Mouse (Mus musculus) hindbrain, embryonic 14.5 days (tissue): Measurements from ENCODE around the gene Atxn10. TPM values are rescaled to one million over a fixed set of nuclear protein-coding genes. Genes with fewer than 3 reads are reported as not detected.

ENCODE experiments used
- ATAC-seq: fragments of 200-750 bp; cut with Nextera tagmentation; 2 replicates; pipeline ENCODE4 v1.8.0; 2017; ENCODE audit warnings: moderate number of reproducible peaks, mild to moderate bottlenecking, moderate TSS enrichment, moderate library complexity; ENCODE audit not compliant: low FRiP score
- DNase-seq: peaks from one replicate; pipeline ENCODE4 v3.0.0-alpha.2; 2015; ENCODE audit warnings: low spot score
- H3K27ac ChIP-seq: fragments of 300-500 bp; sonication (generic); 2 replicates; pipeline ENCODE4 v1.5.1; 2014; ENCODE audit warnings: mild to moderate bottlenecking, moderate library complexity
- H3K27me3 ChIP-seq: fragments of 300-500 bp; sonication (generic); 2 replicates; pipeline ENCODE4 v1.6.1; 2014; ENCODE audit warnings: mild to moderate bottlenecking, low read length, mixed read lengths; ENCODE audit not compliant: control insufficient read depth, insufficient read depth
- H3K36me3 ChIP-seq: fragments of 300-500 bp; sonication (generic); replicated peaks from 2 replicates; pipeline ENCODE4 v1.6.1; 2014; ENCODE audit not compliant: control insufficient read depth, insufficient read depth
- H3K4me1 ChIP-seq: fragments of 300-500 bp; sonication (generic); replicated peaks from 2 replicates; pipeline ENCODE4 v1.6.1; 2014; ENCODE audit warnings: antibody characterized with exemption, low read length, mixed read lengths; ENCODE audit not compliant: control insufficient read depth, insufficient read depth
- H3K4me2 ChIP-seq: fragments of 300-500 bp; sonication (generic); replicated peaks from 2 replicates; pipeline ENCODE4 v1.6.1; 2014; ENCODE audit warnings: mild to moderate bottlenecking, moderate library complexity
- H3K4me3 ChIP-seq: fragments of 300-500 bp; sonication (generic); replicated peaks from 2 replicates; pipeline ENCODE4 v1.5.1; 2014; ENCODE audit warnings: mild to moderate bottlenecking, low read length
- H3K9ac ChIP-seq: fragments of 300-500 bp; sonication (generic); 2 replicates; pipeline ENCODE4 v1.6.1; 2014
- H3K9me3 ChIP-seq: fragments of 300-500 bp; sonication (generic); 2 replicates; pipeline ENCODE4 v1.6.1; 2016; ENCODE audit warnings: low read length; ENCODE audit not compliant: control insufficient read depth
- WGBS: fragments of 180-500 bp; shearing (Covaris S2); extraction: QIAGEN DNeasy Blood & Tissue Kit; methylation state at CpG from one replicate; pipeline ENCODE4 v1.1.7; 2014; 5-methylcytosine and 5-hydroxymethylcytosine counted together
- polyA plus RNA-seq: library from polyadenylated mRNA; unstranded; fragments of >200 nt; fragmentation: Nextera tagmentation; extraction: Ambion mirVana; gene quantifications from 2 replicates; pipeline ENCODE4 v1.2.1, GENCODE M21; 2014

The Atxn10 gene
- polyA plus RNA-seq, 1 experiment from 2014 or later: 534 TPM

- WGBS: 48% methylated on average over 2 of the region's 2 CpGs
- no peak for DNase-seq
- H3K36me3 ChIP-seq: no peaks in the 10 kb centered on the region; the same call in 1 of the 2 replicates
Measured at GRCm38 (mm10) chr15:85344673-85345072, 8.6 kb downstream of the Atxn10 start.

GRCm38 (mm10) chr15:85347058-85347700 is 11.1 kb downstream of the Atxn10 start:
- Histone ChIP-seq H3K4me3 (no peak overlapping the region), H3K4me1 (no peaks in the 10 kb centered on the region), H3K36me3 (no peaks in the 10 kb centered on the region; the same call in 1 of the 2 replicates), H3K9me3 (no peaks in the 10 kb centered on the region), H3K4me2 (no peak overlapping the region), H3K27me3 (no peaks in the 10 kb centered on the region), H3K9ac (no peak overlapping the region), H3K27ac (no peak overlapping the region)
- 92% methylated on average over 6 of the region's 6 CpGs for WGBS
- no peak for ATAC-seq
- DNase-seq: no peak

More at GRCm38 (mm10) chr15:85344673-85345072, 8.6 kb downstream of the Atxn10 start:
- no peak overlapping the region for H3K4me2 ChIP-seq
- 0 out of 2 replicates have a peak, but pooled peaks cover 3% of the 10 kb centered on the region for H3K4me1 ChIP-seq
- ATAC-seq: no peak
- no peak overlapping the region for H3K4me3 ChIP-seq
- H3K9ac ChIP-seq: no peak overlapping the region
- no peaks in the 10 kb centered on the region for H3K9me3 ChIP-seq
- no peaks in the 10 kb centered on the region for H3K27me3 ChIP-seq
- H3K27ac ChIP-seq: no peak overlapping the region

GRCm38 (mm10) chr15:85350144-85350543 is 14.1 kb downstream of the Atxn10 start:
- 85% methylated on average over 2 of the region's 2 CpGs for WGBS
- Histone ChIP-seq H3K9ac (no peak overlapping the region), H3K27ac (no peak overlapping the region), H3K4me3 (no peak overlapping the region), H3K4me1 (no peaks in the 10 kb centered on the region), H3K36me3 (no peaks in the 10 kb centered on the region; the same call in 1 of the 2 replicates), H3K4me2 (no peak overlapping the region), H3K27me3 (no peaks in the 10 kb centered on the region), H3K9me3 (no peaks in the 10 kb centered on the region)
- ATAC-seq: no peak
- DNase-seq: no peak

- DNase-seq: no peak
- WGBS: 94% methylated on average over 9 of the region's 9 CpGs
Measured at GRCm38 (mm10) chr15:85354060-85354459, 18.0 kb downstream of the Atxn10 start.

DNA sequence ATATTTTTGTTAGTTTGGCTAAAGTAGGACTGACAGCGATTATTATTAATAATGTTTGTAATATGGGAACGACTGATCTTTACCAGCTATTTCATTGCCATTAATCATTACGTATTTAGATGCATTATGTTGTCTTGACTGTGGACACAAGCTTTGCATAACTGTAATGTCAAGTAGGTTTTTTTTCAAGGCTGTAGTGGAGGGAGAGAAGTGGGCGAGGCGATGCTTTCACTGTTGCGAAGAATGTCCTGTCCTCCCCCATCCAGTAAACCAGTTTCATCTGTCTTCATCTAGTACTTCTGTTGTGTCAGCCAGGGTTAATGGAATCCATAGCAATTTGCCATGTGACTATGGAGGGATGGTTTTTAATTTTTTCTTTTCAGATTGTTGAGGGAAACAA is 20.1 kb downstream of the Atxn10 start:
- 72% methylated on average over 6 of the region's 6 CpGs for WGBS
- DNase-seq (no peak), ATAC-seq (no peak)
- H3K27ac ChIP-seq: no peak overlapping the region
- H3K27me3 ChIP-seq: no peaks in the 10 kb centered on the region
- no peak overlapping the region for H3K4me3 ChIP-seq
- H3K36me3 ChIP-seq: peaks cover 18% of the 10 kb centered on the region
- H3K9me3 ChIP-seq: no peaks in the 10 kb centered on the region
- no peak overlapping the region for H3K9ac ChIP-seq
- no peak overlapping the region for H3K4me2 ChIP-seq
- 0 out of 2 replicates have a peak, but pooled peaks cover 7% of the 10 kb centered on the region for H3K4me1 ChIP-seq

More at GRCm38 (mm10) chr15:85354060-85354459, 18.0 kb downstream of the Atxn10 start:
- Histone ChIP-seq H3K4me2 (no peak overlapping the region), H3K4me1 (0 out of 2 replicates have a peak, but pooled peaks cover 7% of the 10 kb centered on the region), H3K36me3 (no peaks in the 10 kb centered on the region), H3K27ac (no peak overlapping the region), H3K9ac (no peak overlapping the region), H3K9me3 (no peaks in the 10 kb centered on the region), H3K4me3 (no peak overlapping the region), H3K27me3 (no peaks in the 10 kb centered on the region)
- no peak for ATAC-seq

GRCm38 (mm10) chr15:85357465-85358225 is 21.6 kb downstream of the Atxn10 start:
- H3K4me2 ChIP-seq: no peak overlapping the region
- no peak overlapping the region for H3K9ac ChIP-seq
- H3K27ac ChIP-seq: no peak overlapping the region
- no peaks in the 10 kb centered on the region for H3K9me3 ChIP-seq
- 96% methylated on average over 4 of the region's 4 CpGs for WGBS
- no peak overlapping the region for H3K4me3 ChIP-seq
- H3K27me3 ChIP-seq: no peaks in the 10 kb centered on the region
- peaks cover 33% of the 10 kb centered on the region for H3K36me3 ChIP-seq
- no peak for ATAC-seq
- DNase-seq: no peak
- 0 out of 2 replicates have a peak, but pooled peaks cover 7% of the 10 kb centered on the region for H3K4me1 ChIP-seq

DNA sequence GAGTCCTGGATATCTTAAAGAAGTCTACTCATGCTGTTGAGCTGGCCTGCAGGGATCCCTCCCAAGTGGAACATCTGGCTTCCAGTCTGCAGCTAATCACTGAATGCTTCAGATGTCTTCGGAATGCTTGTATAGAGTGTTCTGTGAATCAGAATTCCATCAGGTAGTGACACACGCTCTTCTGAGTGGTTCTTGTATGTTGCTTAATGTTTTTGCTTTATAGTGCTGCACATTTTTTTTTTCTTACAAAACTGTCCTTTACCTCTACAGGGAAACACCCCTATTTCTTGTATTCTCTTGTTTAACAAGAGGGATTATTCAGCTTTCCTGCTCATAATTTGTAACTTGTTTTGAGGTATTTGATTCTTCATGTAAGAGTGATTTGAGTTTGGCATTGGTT is 23.4 kb downstream of the Atxn10 start:
- Histone ChIP-seq H3K9ac (no peak overlapping the region), H3K4me1 (0 out of 2 replicates have a peak, but pooled peaks cover 7% of the 10 kb centered on the region), H3K27me3 (no peaks in the 10 kb centered on the region), H3K9me3 (no peaks in the 10 kb centered on the region), H3K4me2 (no peak overlapping the region), H3K4me3 (no peak overlapping the region), H3K27ac (no peak overlapping the region), H3K36me3 (peaks cover 47% of the 10 kb centered on the region)
- ATAC-seq: no peak
- 88% methylated on average over 2 of the region's 2 CpGs for WGBS
- no peak for DNase-seq

- no peaks in the 10 kb centered on the region for H3K9me3 ChIP-seq
- H3K9ac ChIP-seq: no peak overlapping the region
- H3K4me3 ChIP-seq: no peak overlapping the region
- H3K36me3 ChIP-seq: peaks cover 51% of the 10 kb centered on the region
- no peak for ATAC-seq
- no peak overlapping the region for H3K27ac ChIP-seq
- 0 out of 2 replicates have a peak, but pooled peaks cover 7% of the 10 kb centered on the region for H3K4me1 ChIP-seq
- DNase-seq: no peak
- WGBS: 90% methylated on average over 4 of the region's 4 CpGs
- no peak overlapping the region for H3K4me2 ChIP-seq
- H3K27me3 ChIP-seq: no peaks in the 10 kb centered on the region
Measured at GRCm38 (mm10) chr15:85359901-85360300, 23.9 kb downstream of the Atxn10 start.

GRCm38 (mm10) chr15:85364366-85364765 is 28.3 kb downstream of the Atxn10 start:
- no peak overlapping the region for H3K4me3 ChIP-seq
- WGBS: 90% methylated on average over 3 of the region's 3 CpGs
- no peak overlapping the region for H3K4me2 ChIP-seq
- H3K4me1 ChIP-seq: no peaks in the 10 kb centered on the region
- ATAC-seq: no peak
- peaks cover 76% of the 10 kb centered on the region for H3K36me3 ChIP-seq
- no peak overlapping the region for H3K9ac ChIP-seq
- no peak for DNase-seq
- no peak overlapping the region for H3K27ac ChIP-seq
- H3K27me3 ChIP-seq: no peaks in the 10 kb centered on the region
- H3K9me3 ChIP-seq: no peaks in the 10 kb centered on the region
